Mouse (Mus musculus) frontal cortex, postnatal 25 days (tissue): ENCODE data around the gene Afap1l2.

Source experiments
- DNase-seq, 2 experiments: peaks; one replicate each; pipeline ENCODE4 v3.0.0; 2022; ENCODE audit warnings: low spot score in 2 of 2

Afap1l2 gene

DNA sequence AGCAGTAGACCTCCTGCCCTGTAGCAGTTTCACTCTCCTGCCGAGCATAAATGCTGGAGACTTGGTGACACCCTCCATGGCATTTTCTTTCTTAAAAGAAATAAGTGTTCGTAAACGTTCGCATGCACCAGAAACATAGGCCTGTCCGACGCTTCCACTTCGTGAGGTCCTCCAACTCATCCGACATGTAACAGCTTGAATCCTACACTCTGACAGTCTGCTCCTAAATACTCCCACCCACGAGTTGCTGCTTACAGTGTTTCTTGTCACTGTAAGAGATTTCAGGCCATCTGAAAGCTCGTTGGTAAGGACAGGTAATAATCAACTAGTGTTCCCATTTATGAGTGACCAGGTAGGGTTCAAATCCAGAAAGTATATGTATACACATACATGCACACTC is 120.1 kb downstream of the Afap1l2 start:
- DNase-seq, result no peak

DNA sequence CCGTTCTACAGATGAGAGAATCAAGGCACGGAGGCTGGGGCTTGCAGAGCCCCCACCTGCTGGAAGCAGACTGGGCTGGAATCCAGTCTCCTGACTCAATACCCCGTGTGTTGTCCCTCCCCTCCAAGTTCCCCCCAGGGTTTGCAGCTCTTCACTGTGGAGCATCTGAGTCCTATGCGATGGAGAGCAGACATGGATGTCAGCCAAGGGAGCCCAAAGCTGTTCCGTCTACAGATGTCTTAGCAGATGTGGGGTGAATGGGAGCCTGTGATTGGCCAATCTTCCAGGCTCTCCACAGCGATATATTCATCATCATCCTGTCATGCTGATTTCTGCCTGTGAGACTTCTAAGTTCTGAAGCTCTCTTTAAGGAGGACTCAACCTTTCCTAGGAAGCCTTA is 130.7 kb downstream of the Afap1l2 start:
- DNase-seq, result no peak

- DNase-seq, result no peak
Observed at GRCm38 (mm10) chr19:56874601-56875315, 133.3 kb downstream of the Afap1l2 start.

- no peak for DNase-seq
Observed at GRCm38 (mm10) chr19:56873816-56874600, 134.0 kb downstream of the Afap1l2 start, which contains the start of gene Vwa2. Gene Vwa2 (plus strand): TSS chr19:56874249.

- DNase-seq, result no peak
Observed at GRCm38 (mm10) chr19:56867701-56868100, 140.3 kb downstream of the Afap1l2 start.
